Mouse (Mus musculus): ENCODE measurements around the gene Zscan21. TPM values are rescaled to one million over a fixed set of nuclear protein-coding genes. Genes with fewer than 3 reads are reported as not detected.
A peak's percentile ranks its signal among the peaks of the same experiment; 100 is the strongest.

The Zscan21 gene
- polyA plus RNA-seq (2016; fragmentation: Nextera tagmentation; extraction: Ambion mirVana): 78.8 and 80.9 TPM in 2 replicates

DNA sequence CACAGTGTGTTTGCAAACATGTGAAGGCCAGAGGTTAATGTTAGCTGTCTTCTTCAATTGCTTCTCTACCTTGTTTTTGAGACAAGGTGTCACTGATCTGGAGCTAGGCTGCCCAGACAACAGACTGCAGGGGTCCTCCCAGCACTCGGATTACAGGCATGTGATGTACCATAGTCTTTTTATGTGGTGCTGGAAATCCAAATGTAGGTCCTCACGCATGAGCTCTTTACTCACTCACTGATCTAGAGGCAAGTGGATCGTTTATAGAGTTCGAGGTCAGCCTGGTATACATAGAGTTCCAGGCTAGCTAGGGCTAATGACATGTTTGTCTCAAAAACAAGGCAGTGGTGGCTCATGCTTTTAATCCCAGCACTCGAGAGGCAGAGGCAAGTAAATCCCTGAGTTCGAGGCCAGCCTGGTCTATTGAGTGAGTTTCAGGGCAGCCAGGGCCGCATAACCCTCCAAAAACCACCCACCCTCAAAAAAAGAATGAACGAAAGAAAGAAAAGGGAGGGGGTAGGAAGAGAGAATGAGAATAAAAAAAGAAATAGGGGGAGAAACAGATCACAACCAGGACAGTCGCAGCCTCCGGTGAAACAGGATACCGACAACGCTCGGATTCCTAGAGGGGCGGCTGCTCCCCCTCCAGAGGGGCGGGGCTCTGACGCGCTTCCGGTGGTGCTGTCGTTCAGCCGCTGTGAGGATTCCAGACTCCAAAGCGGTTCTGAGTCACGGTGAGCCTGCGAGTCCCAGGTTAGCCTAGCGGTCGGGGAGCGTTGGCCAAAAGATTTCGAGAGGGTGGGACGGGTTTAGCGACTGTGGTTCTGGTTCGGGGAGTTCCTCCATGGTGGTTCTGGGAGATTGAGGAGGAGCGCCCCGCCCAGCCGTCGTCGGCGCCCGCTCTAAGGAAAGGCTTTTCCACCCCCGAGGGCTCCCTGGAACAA lies at the start of gene Zscan21:
TSS of gene Zscan21 (plus strand) at position 649 of the 944 bp plus-strand sequence.
- ATAC-seq (ENCODE audit: insufficient number of reproducible peaks, insufficient read depth, low FRiP score, low TSS enrichment, low read depth): peak; percentile 88
- Histone ChIP-seq H3K27ac (peak within 1 kb of the TSS; percentile 94), H3K36me3 (peaks cover 24% of the 10 kb centered on the region), H3K9ac (replicated peaks) (peak within 1 kb of the TSS; percentile 75), H3K4me1 (replicated peaks) (peaks cover 10% of the 10 kb centered on the region), H3K4me2 (peak within 1 kb of the TSS; percentile 71), H3K27me3 (no peaks in the 10 kb centered on the region), H3K9me3 (no peaks in the 10 kb centered on the region), H3K4me3 (replicated peaks) (peak within 1 kb of the TSS; percentile 65)
- 7% methylated on average over 38 of the region's 38 CpGs for WGBS

- Histone ChIP-seq H3K36me3 (no peaks in the 10 kb centered on the region), H3K27ac (no peak overlapping the region), H3K4me1 (replicated peaks) (no peaks in the 10 kb centered on the region), H3K4me2 (no peak overlapping the region), H3K4me3 (replicated peaks) (no peak overlapping the region), H3K9me3 (no peaks in the 10 kb centered on the region), H3K27me3 (no peaks in the 10 kb centered on the region), H3K9ac (replicated peaks) (no peak overlapping the region)
- no peak for ATAC-seq (ENCODE audit: insufficient number of reproducible peaks, insufficient read depth, low FRiP score, low TSS enrichment, low read depth)
- WGBS: 88% methylated on average over 4 of the region's 4 CpGs
These were observed 42.9 kb upstream of the Zscan21 start for GRCm38 (mm10) chr5:138073803-138074202.

GRCm38 (mm10) chr5:138075684-138076083 lies 41.0 kb upstream of the Zscan21 start:
- WGBS: 70% methylated on average over 3 of the region's 3 CpGs
- Histone ChIP-seq H3K27ac (no peak overlapping the region), H3K4me2 (no peak overlapping the region), H3K9me3 (no peaks in the 10 kb centered on the region), H3K4me3 (replicated peaks) (no peak overlapping the region), H3K4me1 (replicated peaks) (no peaks in the 10 kb centered on the region), H3K36me3 (no peaks in the 10 kb centered on the region), H3K9ac (replicated peaks) (no peak overlapping the region), H3K27me3 (no peaks in the 10 kb centered on the region)
- ATAC-seq (ENCODE audit: insufficient number of reproducible peaks, insufficient read depth, low FRiP score, low TSS enrichment, low read depth): no peak

DNA sequence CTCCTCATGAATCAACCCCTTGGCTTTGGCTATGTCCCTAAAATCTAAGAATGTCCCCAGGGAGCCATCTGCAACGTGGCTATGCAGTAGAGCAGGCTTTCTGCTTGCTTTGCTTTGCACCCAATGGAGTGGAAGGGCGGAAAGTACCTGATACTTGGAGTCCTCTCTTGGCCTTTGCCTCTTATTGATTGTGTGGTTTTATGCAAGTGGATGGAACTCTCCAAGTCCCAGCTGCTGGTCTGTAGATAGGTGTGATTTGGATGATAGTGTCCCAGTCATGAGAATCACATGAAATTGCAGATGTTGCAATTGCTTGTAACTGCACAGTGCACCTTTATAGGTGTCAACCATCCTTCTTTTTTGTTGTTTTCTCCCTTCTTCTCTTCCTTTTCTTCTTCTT lies 40.6 kb upstream of the Zscan21 start:
- Histone ChIP-seq H3K4me1 (replicated peaks) (no peaks in the 10 kb centered on the region), H3K4me3 (replicated peaks) (no peak overlapping the region), H3K27me3 (no peaks in the 10 kb centered on the region), H3K9ac (replicated peaks) (no peak overlapping the region), H3K36me3 (no peaks in the 10 kb centered on the region), H3K9me3 (no peaks in the 10 kb centered on the region), H3K27ac (no peak overlapping the region), H3K4me2 (no peak overlapping the region)
- ATAC-seq (ENCODE audit: insufficient number of reproducible peaks, insufficient read depth, low FRiP score, low TSS enrichment, low read depth): no peak
- 63% methylated on average over 2 of the region's 2 CpGs for WGBS

DNA sequence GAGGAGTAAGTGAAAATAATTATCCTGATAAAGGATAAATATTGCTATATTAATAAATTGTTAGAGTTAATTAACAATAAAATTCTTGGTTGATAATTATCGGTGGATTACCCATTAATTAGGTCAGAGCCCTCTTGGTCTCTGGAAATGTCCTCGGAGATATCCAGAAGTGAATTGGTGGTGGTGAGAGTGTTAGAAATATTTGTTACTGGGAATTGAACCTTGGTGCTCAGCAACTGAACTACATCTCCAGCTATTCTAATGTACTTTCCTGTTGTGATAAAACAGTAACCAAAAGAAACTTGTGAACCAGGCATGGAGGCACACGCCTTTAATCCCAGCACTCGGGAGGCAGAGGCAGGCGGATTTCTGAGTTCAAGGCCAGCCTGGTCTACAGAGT lies 36.2 kb upstream of the Zscan21 start:
- Histone ChIP-seq H3K27ac (no peak overlapping the region), H3K4me1 (replicated peaks) (0 out of 2 replicates have a peak, but pooled peaks cover 2% of the 10 kb centered on the region), H3K4me2 (no peak overlapping the region), H3K36me3 (no peaks in the 10 kb centered on the region), H3K27me3 (no peaks in the 10 kb centered on the region), H3K4me3 (replicated peaks) (no peak overlapping the region), H3K9me3 (no peaks in the 10 kb centered on the region), H3K9ac (replicated peaks) (no peak overlapping the region)
- WGBS: 90% methylated on average over 5 of the region's 5 CpGs
- no peak for ATAC-seq (ENCODE audit: insufficient number of reproducible peaks, insufficient read depth, low FRiP score, low TSS enrichment, low read depth)

- 85% methylated on average over 9 of the region's 9 CpGs for WGBS
- Histone ChIP-seq H3K36me3 (no peaks in the 10 kb centered on the region), H3K4me1 (replicated peaks) (peaks cover 7% of the 10 kb centered on the region), H3K9ac (replicated peaks) (no peak overlapping the region), H3K9me3 (no peaks in the 10 kb centered on the region), H3K4me2 (no peak overlapping the region), H3K27ac (no peak overlapping the region), H3K4me3 (replicated peaks) (no peak overlapping the region), H3K27me3 (no peaks in the 10 kb centered on the region)
- ATAC-seq (ENCODE audit: insufficient number of reproducible peaks, insufficient read depth, low FRiP score, low TSS enrichment, low read depth): no peak
These were observed 35.3 kb upstream of the Zscan21 start for GRCm38 (mm10) chr5:138081446-138081845.

DNA sequence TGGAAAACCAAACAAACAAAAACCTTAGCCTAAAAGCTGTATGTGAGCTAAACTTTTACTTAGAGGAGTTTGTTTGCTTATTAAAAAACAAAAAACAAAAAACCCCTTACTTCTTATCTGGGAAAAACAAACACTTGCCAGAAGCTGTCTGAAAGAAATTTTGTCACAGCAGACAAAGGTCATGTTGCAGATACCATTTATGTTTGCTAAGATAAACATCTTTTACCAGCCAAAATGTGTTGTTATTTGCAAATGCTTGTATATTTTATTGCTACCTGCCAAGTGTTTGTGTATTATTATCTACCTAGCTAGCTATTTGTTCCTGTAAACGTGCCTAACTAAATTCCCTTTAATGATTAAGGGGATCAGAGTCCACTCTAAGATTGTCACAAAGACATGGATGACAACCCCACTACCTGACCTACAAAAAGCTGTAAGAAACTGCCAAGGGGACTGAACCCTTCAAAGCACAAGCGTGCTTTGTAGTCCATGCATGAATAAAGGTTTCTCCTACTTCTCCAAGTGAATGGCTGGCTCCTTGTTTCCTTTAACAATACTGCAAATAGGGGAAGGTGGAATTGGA lies 33.3 kb upstream of the Zscan21 start:
- Histone ChIP-seq H3K4me2 (no peak overlapping the region), H3K9me3 (no peaks in the 10 kb centered on the region), H3K9ac (replicated peaks) (no peak overlapping the region), H3K27ac (no peak overlapping the region), H3K36me3 (peaks cover 14% of the 10 kb centered on the region), H3K4me3 (replicated peaks) (no peak overlapping the region), H3K4me1 (replicated peaks) (peaks cover 14% of the 10 kb centered on the region), H3K27me3 (no peaks in the 10 kb centered on the region)
- WGBS: 67% methylated on average over 2 of the region's 2 CpGs
- no peak for ATAC-seq (ENCODE audit: insufficient number of reproducible peaks, insufficient read depth, low FRiP score, low TSS enrichment, low read depth)

DNA sequence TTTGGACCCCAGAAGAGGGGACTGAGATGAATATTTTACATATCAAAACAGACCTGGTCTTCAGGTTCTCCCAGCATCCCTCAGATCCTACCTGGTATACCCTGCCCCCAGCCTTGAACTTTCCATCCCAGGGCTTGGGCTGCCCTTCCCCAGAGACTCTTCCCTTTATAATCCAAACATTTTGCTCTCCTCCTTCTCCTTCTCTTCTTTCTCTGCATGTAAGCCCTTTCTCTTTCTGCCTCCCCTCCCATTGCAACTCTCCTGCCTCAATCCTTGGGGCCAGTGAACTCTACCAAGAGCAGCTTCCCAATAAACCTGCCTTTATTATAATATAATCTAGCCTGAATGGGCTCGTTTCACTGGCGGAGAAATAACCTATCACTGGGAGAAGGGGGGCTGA lies 32.8 kb upstream of the Zscan21 start:
- Histone ChIP-seq H3K4me1 (replicated peaks) (peaks cover 14% of the 10 kb centered on the region), H3K4me3 (replicated peaks) (no peak overlapping the region), H3K27ac (no peak overlapping the region), H3K27me3 (no peaks in the 10 kb centered on the region), H3K9me3 (no peaks in the 10 kb centered on the region), H3K36me3 (peaks cover 20% of the 10 kb centered on the region), H3K9ac (replicated peaks) (no peak overlapping the region), H3K4me2 (no peak overlapping the region)
- ATAC-seq (ENCODE audit: insufficient number of reproducible peaks, insufficient read depth, low FRiP score, low TSS enrichment, low read depth): no peak
- WGBS: 92% methylated on average over 2 of the region's 2 CpGs

DNA sequence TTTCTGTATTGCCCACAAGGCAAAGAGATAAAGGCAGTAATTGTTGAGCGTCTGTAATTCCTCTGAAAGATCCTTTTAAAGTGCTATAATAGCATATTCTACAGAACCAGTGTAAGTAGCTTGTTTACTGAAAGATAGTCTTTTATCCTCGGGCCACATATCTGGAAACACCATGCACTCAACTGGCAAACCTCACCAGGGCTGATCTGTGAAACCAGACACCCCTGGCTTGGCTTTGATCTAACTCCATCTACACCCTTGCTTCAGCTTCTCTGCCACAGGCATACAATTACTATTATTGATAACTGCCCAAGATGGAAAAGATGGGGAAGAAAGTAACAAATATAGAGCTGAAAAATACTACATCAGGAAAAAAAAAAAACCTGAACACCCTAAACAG lies 32.2 kb upstream of the Zscan21 start:
- peak; percentile 23; the same call in 1 of the 2 replicates for ATAC-seq (ENCODE audit: insufficient number of reproducible peaks, insufficient read depth, low FRiP score, low TSS enrichment, low read depth)
- Histone ChIP-seq H3K27me3 (no peaks in the 10 kb centered on the region), H3K36me3 (peaks cover 25% of the 10 kb centered on the region), H3K9ac (replicated peaks) (no peak overlapping the region; the same call in 1 of the 2 replicates), H3K4me2 (peak overlapping the region; percentile 75), H3K9me3 (no peaks in the 10 kb centered on the region), H3K27ac (no peak overlapping the region), H3K4me1 (replicated peaks) (peaks cover 14% of the 10 kb centered on the region), H3K4me3 (replicated peaks) (peak overlapping the region; percentile 84)
- 17% methylated on average over 2 of the region's 2 CpGs for WGBS

DNA sequence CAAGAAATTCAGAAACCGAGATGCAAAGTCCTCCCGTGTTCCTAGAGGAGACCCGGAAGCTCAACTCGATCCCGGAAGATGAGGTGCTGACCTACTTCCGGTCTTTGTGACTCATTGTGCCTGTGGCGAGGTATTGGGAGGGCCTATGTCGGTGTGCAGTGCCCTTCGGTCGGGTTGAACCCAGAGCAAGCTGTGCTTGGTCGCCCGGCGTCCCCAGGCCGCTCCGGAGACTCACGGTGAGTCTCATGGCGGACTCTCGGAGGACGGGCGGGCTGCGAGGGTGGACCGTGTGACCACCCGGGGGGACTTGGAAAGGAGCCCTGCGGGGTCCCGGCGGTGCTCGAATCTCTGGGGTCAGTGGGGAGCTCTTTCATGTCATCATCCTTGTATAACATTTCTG lies 31.7 kb upstream of the Zscan21 start, which contains the start of gene Zkscan1:
TSS of gene Zkscan1 (plus strand) at position 89 of the 400 bp plus-strand sequence.
- under 1% methylated on average over 27 of the region's 27 CpGs for WGBS
- peak within 1 kb of the TSS; percentile 75 for H3K4me2 ChIP-seq
- H3K4me1 ChIP-seq (replicated peaks): peaks cover 14% of the 10 kb centered on the region
- H3K27ac ChIP-seq: peak within 1 kb of the TSS; percentile 86
- no peaks in the 10 kb centered on the region for H3K27me3 ChIP-seq
- peak within 1 kb of the TSS; percentile 94 for H3K9ac ChIP-seq (replicated peaks)
- peak within 1 kb of the TSS; percentile 84 for H3K4me3 ChIP-seq (replicated peaks)
- H3K36me3 ChIP-seq: peaks cover 26% of the 10 kb centered on the region
- H3K9me3 ChIP-seq: no peaks in the 10 kb centered on the region
- peak; percentile 85 for ATAC-seq (ENCODE audit: insufficient number of reproducible peaks, insufficient read depth, low FRiP score, low TSS enrichment, low read depth)

- no peak for ATAC-seq (ENCODE audit: insufficient number of reproducible peaks, insufficient read depth, low FRiP score, low TSS enrichment, low read depth)
- no peaks in the 10 kb centered on the region for H3K9me3 ChIP-seq
- H3K4me3 ChIP-seq (replicated peaks): peak overlapping the region; percentile 84
- no peaks in the 10 kb centered on the region for H3K27me3 ChIP-seq
- peak overlapping the region; percentile 86 for H3K27ac ChIP-seq
- H3K4me2 ChIP-seq: peak overlapping the region; percentile 75
- H3K9ac ChIP-seq (replicated peaks): peak overlapping the region; percentile 94
- H3K36me3 ChIP-seq: peaks cover 26% of the 10 kb centered on the region
- WGBS: under 1% methylated on average over 18 of the region's 18 CpGs
- peaks cover 14% of the 10 kb centered on the region for H3K4me1 ChIP-seq (replicated peaks)
These were observed 31.2 kb upstream of the Zscan21 start for GRCm38 (mm10) chr5:138085421-138085911.
